Mouse (Mus musculus) thymus, adult 2 months (tissue): ENCODE measurements at regions not wholly inside any gene's neighbourhood (a gene's known extent, or its start where the extent isn't known, plus 50 kb on each side); places are given as distances from the start of the nearest gene placed in this dataset.

Source experiments
- CTCF ChIP-seq: fragments of 200-500 bp; IDR thresholded peaks from 2 replicates; pipeline ENCODE4 v1.5.1; 2012; ENCODE audit warnings: mild to moderate bottlenecking, control low read depth, low read length, moderate library complexity, borderline replicate concordance; ENCODE audit not compliant: control insufficient read depth, poor library complexity, insufficient read depth; ENCODE audit errors: extremely low read depth
- POLR2A ChIP-seq: fragments of 200-500 bp; IDR thresholded peaks from 2 replicates; pipeline ENCODE4 v1.6.1; 2012; ENCODE audit warnings: mild to moderate bottlenecking, low read length, control low read depth, moderate library complexity; ENCODE audit not compliant: control insufficient read depth, poor library complexity, insufficient read depth; ENCODE audit errors: extremely low read depth

GRCm38 (mm10) chr10:8136662-8137061, 180.6 kb upstream of the Tab2 start:
- TF ChIP-seq CTCF: no peak
- no peak for TF ChIP-seq POLR2A
